Mouse (Mus musculus): ENCODE results near the gene Pnma1. TPM values are rescaled to one million over a fixed set of nuclear protein-coding genes. Genes with fewer than 3 reads are reported as not detected.
"Not testable (repeated sequence)": the region's sequence is repeated elsewhere in the genome, so short reads cannot be mapped to it uniquely, and the experiment has no call there.

The Pnma1 gene
- polyA plus RNA-seq, 1 experiment from 2014 or later: 0.43 TPM

- Histone ChIP-seq H3K4me2 (replicated peaks; ENCODE audit: low read depth) (no peak overlapping the region), H3K4me1 (replicated peaks; ENCODE audit: control insufficient read depth, insufficient read depth, low read length) (no peaks in the 10 kb centered on the region), H3K9me3 (ENCODE audit: control insufficient read depth) (no peaks in the 10 kb centered on the region), H3K36me3 (ENCODE audit: control insufficient read depth, insufficient read depth) (peaks cover 7% of the 10 kb centered on the region; the same call in 1 of the 2 replicates), H3K9ac (ENCODE audit: low read depth, low read length) (no peak overlapping the region), H3K27me3 (replicated peaks; ENCODE audit: control insufficient read depth, insufficient read depth, low read length) (no peaks in the 10 kb centered on the region), H3K4me3 (ENCODE audit: low read depth, low read length) (no peak overlapping the region), H3K27ac (ENCODE audit: low read depth, low read length) (no peak overlapping the region)
- WGBS: 67% methylated on average over 1 of the region's 1 CpGs
- TF ChIP-seq CTCF (IDR thresholded peaks at IDR 0.05; ENCODE audit: low read depth): no peak
- no peak for ATAC-seq
These were observed 40.6 kb downstream of the Pnma1 start for GRCm38 (mm10) chr12:84107692-84108091.

- H3K4me2 ChIP-seq (replicated peaks; ENCODE audit: low read depth): no peak overlapping the region
- no peak for TF ChIP-seq CTCF (IDR thresholded peaks at IDR 0.05; ENCODE audit: low read depth)
- ATAC-seq: no peak
- H3K9me3 ChIP-seq (ENCODE audit: control insufficient read depth): no peaks in the 10 kb centered on the region
- no peak overlapping the region for H3K4me3 ChIP-seq (ENCODE audit: low read depth, low read length)
- no peak overlapping the region for H3K9ac ChIP-seq (ENCODE audit: low read depth, low read length)
- 84% methylated on average over 3 of the region's 3 CpGs for WGBS
- peaks cover 7% of the 10 kb centered on the region; the same call in 1 of the 2 replicates for H3K36me3 ChIP-seq (ENCODE audit: control insufficient read depth, insufficient read depth)
- H3K27ac ChIP-seq (ENCODE audit: low read depth, low read length): no peak overlapping the region
- no peaks in the 10 kb centered on the region for H3K27me3 ChIP-seq (replicated peaks; ENCODE audit: control insufficient read depth, insufficient read depth, low read length)
- no peaks in the 10 kb centered on the region for H3K4me1 ChIP-seq (replicated peaks; ENCODE audit: control insufficient read depth, insufficient read depth, low read length)
These were observed 41.3 kb downstream of the Pnma1 start for GRCm38 (mm10) chr12:84107012-84107411.

- 46% methylated on average over 2 of the region's 2 CpGs for WGBS
These were observed 46.8 kb downstream of the Pnma1 start for GRCm38 (mm10) chr12:84101493-84101845.

GRCm38 (mm10) chr12:84100604-84101492 is 47.4 kb downstream of the Pnma1 start, which contains the start of gene Acot6:
Acot6 (plus strand) TSS chr12:84100654.
- not testable (repeated sequence) for H3K36me3 ChIP-seq (ENCODE audit: control insufficient read depth, insufficient read depth); H3K9me3 ChIP-seq (ENCODE audit: control insufficient read depth); H3K27me3 ChIP-seq (replicated peaks; ENCODE audit: control insufficient read depth, insufficient read depth, low read length); H3K4me1 ChIP-seq (replicated peaks; ENCODE audit: control insufficient read depth, insufficient read depth, low read length)
- TF ChIP-seq CTCF (IDR thresholded peaks at IDR 0.05; ENCODE audit: low read depth): peak; percentile 28; the same call in 1 of the 2 replicates
- Histone ChIP-seq H3K4me3 (ENCODE audit: low read depth, low read length) (peak within 1 kb of the TSS; percentile 50), H3K27ac (ENCODE audit: low read depth, low read length) (peak within 1 kb of the TSS; percentile 88), H3K9ac (ENCODE audit: low read depth, low read length) (peak within 1 kb of the TSS; percentile 78), H3K4me2 (replicated peaks; ENCODE audit: low read depth) (peak within 1 kb of the TSS; percentile 84)
- WGBS: under 1% methylated on average over 69 of the region's 80 CpGs
- ATAC-seq: peak; percentile 70

More at GRCm38 (mm10) chr12:84101493-84101845, 46.8 kb downstream of the Pnma1 start:
- Histone ChIP-seq H3K27ac (ENCODE audit: low read depth, low read length) (peak overlapping the region; percentile 88), H3K4me2 (replicated peaks; ENCODE audit: low read depth) (peak overlapping the region; percentile 84), H3K4me3 (ENCODE audit: low read depth, low read length) (peak overlapping the region; percentile 50), H3K36me3 (ENCODE audit: control insufficient read depth, insufficient read depth) (no peaks in the 10 kb centered on the region), H3K4me1 (replicated peaks; ENCODE audit: control insufficient read depth, insufficient read depth, low read length) (no peaks in the 10 kb centered on the region), H3K27me3 (replicated peaks; ENCODE audit: control insufficient read depth, insufficient read depth, low read length) (no peaks in the 10 kb centered on the region), H3K9me3 (ENCODE audit: control insufficient read depth) (no peaks in the 10 kb centered on the region), H3K9ac (ENCODE audit: low read depth, low read length) (peak overlapping the region; percentile 78)
- TF ChIP-seq CTCF (IDR thresholded peaks at IDR 0.05; ENCODE audit: low read depth): no peak
- ATAC-seq: 0 out of 2 replicates have a peak, but pooled peaks have one; percentile 1

- TF ChIP-seq CTCF (IDR thresholded peaks at IDR 0.05; ENCODE audit: low read depth): no peak
- Histone ChIP-seq H3K9me3 (ENCODE audit: control insufficient read depth) (no peaks in the 10 kb centered on the region), H3K36me3 (ENCODE audit: control insufficient read depth, insufficient read depth) (no peaks in the 10 kb centered on the region), H3K4me1 (replicated peaks; ENCODE audit: control insufficient read depth, insufficient read depth, low read length) (no peaks in the 10 kb centered on the region), H3K9ac (ENCODE audit: low read depth, low read length) (peak overlapping the region; percentile 78; the same call in 1 of the 2 replicates), H3K27me3 (replicated peaks; ENCODE audit: control insufficient read depth, insufficient read depth, low read length) (no peaks in the 10 kb centered on the region), H3K4me2 (replicated peaks; ENCODE audit: low read depth) (peak overlapping the region; percentile 84), H3K27ac (ENCODE audit: low read depth, low read length) (peak overlapping the region; percentile 88; the same call in 1 of the 2 replicates), H3K4me3 (ENCODE audit: low read depth, low read length) (no peak overlapping the region; the same call in 1 of the 2 replicates)
- WGBS: 46% methylated on average over 1 of the region's 1 CpGs
- ATAC-seq: peak; percentile 34
These were observed 48.2 kb downstream of the Pnma1 start for GRCm38 (mm10) chr12:84100071-84100470.

- ATAC-seq: peak; percentile 42
- Histone ChIP-seq H3K4me1 (replicated peaks; ENCODE audit: control insufficient read depth, insufficient read depth, low read length) (no peaks in the 10 kb centered on the region), H3K4me3 (ENCODE audit: low read depth, low read length) (no peak overlapping the region), H3K9ac (ENCODE audit: low read depth, low read length) (no peak overlapping the region), H3K27me3 (replicated peaks; ENCODE audit: control insufficient read depth, insufficient read depth, low read length) (no peaks in the 10 kb centered on the region), H3K36me3 (ENCODE audit: control insufficient read depth, insufficient read depth) (no peaks in the 10 kb centered on the region), H3K4me2 (replicated peaks; ENCODE audit: low read depth) (no peak overlapping the region), H3K9me3 (ENCODE audit: control insufficient read depth) (no peaks in the 10 kb centered on the region), H3K27ac (ENCODE audit: low read depth, low read length) (no peak overlapping the region; the same call in 1 of the 2 replicates)
- no peak for TF ChIP-seq CTCF (IDR thresholded peaks at IDR 0.05; ENCODE audit: low read depth)
- 58% methylated on average over 2 of the region's 2 CpGs for WGBS
These were observed 48.7 kb downstream of the Pnma1 start for GRCm38 (mm10) chr12:84099605-84100004.

Other genes with a start within 250 kb of the Pnma1 start
- gene Numb, start 226.6 kb downstream of the Pnma1 start, polyA plus RNA-seq (2015; fragmentation: Nextera tagmentation; extraction: Ambion mirVana): 28.9 and 34.4 TPM in 2 replicates
- 11.4 and 12.4 TPM in 2 replicates for gene Riox1, start 197.9 kb downstream of the Pnma1 start, polyA plus RNA-seq (2015; fragmentation: Nextera tagmentation; extraction: Ambion mirVana)
- 0.04 TPM in 1 of 2 replicates, not detected in the other for gene Heatr4, start 163.6 kb downstream of the Pnma1 start, polyA plus RNA-seq (2015; fragmentation: Nextera tagmentation; extraction: Ambion mirVana)
- 63.7 and 69.3 TPM in 2 replicates for gene Acot2, start 160.6 kb downstream of the Pnma1 start, polyA plus RNA-seq (2015; fragmentation: Nextera tagmentation; extraction: Ambion mirVana)
- gene Acot1, start 139.0 kb downstream of the Pnma1 start, polyA plus RNA-seq (2015; fragmentation: Nextera tagmentation; extraction: Ambion mirVana): 251 and 267 TPM in 2 replicates
- gene Acot4, start 110.1 kb downstream of the Pnma1 start, polyA plus RNA-seq (2015; fragmentation: Nextera tagmentation; extraction: Ambion mirVana): 45.2 and 53.8 TPM in 2 replicates
- not detected in 2 replicates for gene Gm49366, start 109.6 kb downstream of the Pnma1 start, polyA plus RNA-seq (2015; fragmentation: Nextera tagmentation; extraction: Ambion mirVana)
- gene Acot3, start 96.3 kb downstream of the Pnma1 start, polyA plus RNA-seq (2015; fragmentation: Nextera tagmentation; extraction: Ambion mirVana): 22.5 and 28.2 TPM in 2 replicates
- gene Acot5, start 79.2 kb downstream of the Pnma1 start, polyA plus RNA-seq (2015; fragmentation: Nextera tagmentation; extraction: Ambion mirVana): 6.6 and 7.8 TPM in 2 replicates
- 8.4 and 9.7 TPM in 2 replicates for gene Acot6, start 47.8 kb downstream of the Pnma1 start, polyA plus RNA-seq (2015; fragmentation: Nextera tagmentation; extraction: Ambion mirVana)
- gene Dnal1, start 34.1 kb downstream of the Pnma1 start, polyA plus RNA-seq (2015; fragmentation: Nextera tagmentation; extraction: Ambion mirVana): 1.0 and 1.3 TPM in 2 replicates
- gene Elmsan1, start 70.4 kb upstream of the Pnma1 start, polyA plus RNA-seq (2015; fragmentation: Nextera tagmentation; extraction: Ambion mirVana): 4.4 and 4.9 TPM in 2 replicates
- 35.3 and 41.2 TPM in 2 replicates for gene Ptgr2, start 136.7 kb upstream of the Pnma1 start, polyA plus RNA-seq (2015; fragmentation: Nextera tagmentation; extraction: Ambion mirVana)
- 34.2 and 34.5 TPM in 2 replicates for gene Zfp410, start 168.4 kb upstream of the Pnma1 start, polyA plus RNA-seq (2015; fragmentation: Nextera tagmentation; extraction: Ambion mirVana)
- gene Coq6, start 213.2 kb upstream of the Pnma1 start, polyA plus RNA-seq (2015; fragmentation: Nextera tagmentation; extraction: Ambion mirVana): 21.5 and 23.2 TPM in 2 replicates
- 0.91 and 1.4 TPM in 2 replicates for gene Fam161b, start 213.3 kb upstream of the Pnma1 start, polyA plus RNA-seq (2015; fragmentation: Nextera tagmentation; extraction: Ambion mirVana)

Data from intestine, postnatal 0 days (tissue).